Mouse (Mus musculus) layer of hippocampus, adult 9-10 months (tissue): ENCODE data around the gene Ninj2.
A peak's percentile ranks its signal among the peaks of the same experiment; 100 is the strongest.

Experiments used
- DNase-seq: peaks from one replicate; pipeline ENCODE4 v3.0.0; 2022; ENCODE audit warnings: low spot score

Ninj2 gene

DNA sequence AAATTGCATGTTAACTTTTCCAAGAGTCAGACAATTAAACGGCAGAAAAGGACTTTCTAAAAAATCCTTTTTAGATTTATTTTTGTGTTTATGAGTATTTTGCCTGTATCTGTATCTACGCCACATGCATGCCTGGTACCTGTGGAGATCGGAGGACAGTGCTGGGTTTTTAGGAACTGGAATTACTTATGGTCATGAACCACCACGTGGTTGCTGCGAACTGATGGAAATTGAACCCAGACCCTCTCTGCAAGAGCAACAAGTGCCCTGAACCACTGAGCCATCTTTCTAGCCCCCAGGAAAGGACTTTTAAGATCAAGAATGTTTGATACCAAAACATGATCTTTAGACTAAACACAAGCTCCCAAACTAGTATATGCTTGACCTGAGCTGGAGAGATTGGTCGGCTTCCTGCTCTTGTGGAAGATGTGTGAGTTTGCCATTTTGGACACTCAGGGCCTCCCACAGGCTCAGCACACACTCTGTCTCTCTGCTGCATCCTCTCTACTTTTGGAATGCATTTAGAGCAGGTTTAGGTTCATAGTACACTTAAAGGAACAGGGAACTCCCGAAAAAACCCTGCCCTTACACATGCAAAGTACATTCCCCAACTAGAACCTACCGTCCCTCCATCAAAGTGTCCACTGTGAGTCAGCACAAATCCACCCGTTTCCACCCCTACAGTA, 1.1 kb downstream of the Ninj2 start:
- DNase-seq = no peak

DNA sequence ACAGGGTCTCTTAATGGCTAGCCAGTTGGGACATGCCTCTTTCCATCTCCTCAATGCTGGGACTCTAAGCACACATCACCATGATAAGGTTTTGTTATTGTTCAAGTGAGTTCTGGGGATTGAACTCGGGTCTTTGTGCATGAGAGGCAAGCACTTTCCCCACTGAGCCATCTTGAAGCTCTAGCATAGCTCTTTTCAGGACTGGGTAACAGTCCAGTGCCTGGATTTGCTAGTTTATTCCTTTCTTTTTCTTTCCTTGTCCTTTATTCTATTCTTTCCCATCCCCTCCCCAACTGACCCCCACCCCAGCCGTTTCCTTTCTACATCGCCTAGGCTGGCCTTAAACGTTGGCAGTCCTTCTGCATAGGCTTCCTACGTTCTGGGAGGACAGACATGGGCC, 1.9 kb downstream of the Ninj2 start:
- DNase-seq = no peak

DNA sequence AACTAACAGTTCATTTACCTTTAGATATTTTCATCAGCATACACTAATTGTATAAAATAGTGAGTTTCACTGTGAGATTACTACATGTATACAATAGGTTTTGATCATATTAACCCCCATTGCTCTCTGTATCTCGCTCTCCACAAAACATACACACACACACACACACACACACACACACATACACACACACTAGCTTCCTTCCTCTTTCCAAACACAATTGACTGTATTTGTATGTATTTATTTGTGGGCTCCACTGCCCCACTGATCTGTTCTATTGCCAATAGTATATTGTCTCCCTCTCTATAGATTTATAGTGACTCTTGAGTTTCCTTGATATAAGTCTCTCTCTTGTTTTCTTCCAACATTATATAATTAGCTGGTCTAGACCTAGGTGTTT, 2.4 kb downstream of the Ninj2 start:
- DNase-seq = no peak

DNA sequence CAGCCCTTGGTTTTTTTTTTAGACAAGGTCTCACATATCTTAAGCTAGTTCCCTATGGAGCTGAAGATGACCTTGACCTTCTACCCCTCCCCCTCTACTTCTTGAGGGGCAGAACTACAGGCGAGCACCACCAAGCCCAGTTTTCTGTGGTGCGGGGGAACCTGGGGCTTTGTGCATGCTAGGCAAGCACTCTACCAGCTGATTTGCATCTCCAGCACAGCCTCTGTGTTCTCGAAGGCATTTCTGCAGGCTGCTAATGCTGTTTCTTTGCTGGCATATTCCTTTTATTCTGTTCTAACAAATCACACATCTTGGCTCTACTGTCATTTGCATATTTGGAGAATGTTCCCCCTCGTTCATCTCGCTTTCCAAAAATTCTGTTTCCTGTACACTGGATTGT, 6.2 kb downstream of the Ninj2 start:
- DNase-seq = no peak

DNA sequence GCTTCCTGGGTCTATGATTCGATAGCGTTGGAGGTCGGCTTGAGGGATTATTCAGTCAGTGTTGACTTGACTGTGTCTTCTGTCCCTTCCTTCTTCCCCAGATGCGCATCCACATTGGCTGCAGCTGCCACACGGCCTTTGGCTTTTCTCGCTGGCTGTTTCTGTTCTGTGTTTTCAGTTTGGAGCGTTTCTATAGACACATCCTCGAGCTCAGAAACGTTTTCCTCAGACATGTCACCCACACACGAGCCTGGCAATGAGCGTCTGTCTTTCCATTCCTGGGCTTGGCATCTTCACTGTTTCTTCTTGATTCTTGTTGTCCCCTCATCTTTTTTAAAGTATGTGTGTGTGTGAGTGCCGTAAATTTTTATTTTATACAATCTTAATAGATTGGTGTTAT, 8.1 kb downstream of the Ninj2 start:
- no peak for DNase-seq

DNA sequence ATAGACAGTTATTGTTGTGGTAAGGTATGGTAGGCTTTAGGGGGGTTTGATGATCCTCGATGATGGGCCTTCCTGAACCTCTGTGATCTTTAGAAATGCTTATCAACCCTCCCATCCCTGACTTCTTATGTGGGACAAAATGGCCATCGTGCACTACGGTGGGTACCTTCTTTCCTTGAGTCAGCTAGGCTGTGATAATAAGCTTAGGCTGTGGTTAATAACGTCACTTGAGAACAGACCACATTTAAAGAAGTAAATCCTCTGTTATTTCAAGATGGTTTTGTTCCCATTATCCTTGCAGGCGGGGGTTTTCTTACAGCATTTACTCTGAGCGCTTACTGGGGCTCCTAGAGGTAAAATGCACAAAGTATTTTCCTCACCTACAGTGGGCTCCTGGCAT, 8.8 kb downstream of the Ninj2 start:
- no peak for DNase-seq

DNA sequence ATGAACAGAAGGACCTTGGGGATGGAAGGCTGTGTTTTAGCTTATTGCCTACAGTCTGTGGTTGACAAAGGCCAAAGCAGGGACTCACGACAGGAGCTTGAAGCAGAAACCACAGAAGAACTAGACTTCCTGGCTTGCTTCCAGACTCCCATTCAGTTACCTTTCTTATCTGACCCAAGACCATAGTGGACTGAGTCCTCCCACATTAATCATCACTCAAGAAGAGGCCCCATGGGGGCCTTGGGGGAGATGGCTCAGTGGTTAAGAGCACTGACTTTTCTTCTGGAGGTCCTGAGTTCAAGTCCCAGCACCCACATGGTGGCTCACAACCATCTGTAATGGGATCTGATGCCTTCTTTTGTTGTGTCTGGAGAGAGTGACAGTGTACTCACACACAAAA, 10.0 kb downstream of the Ninj2 start:
- no peak for DNase-seq

DNA sequence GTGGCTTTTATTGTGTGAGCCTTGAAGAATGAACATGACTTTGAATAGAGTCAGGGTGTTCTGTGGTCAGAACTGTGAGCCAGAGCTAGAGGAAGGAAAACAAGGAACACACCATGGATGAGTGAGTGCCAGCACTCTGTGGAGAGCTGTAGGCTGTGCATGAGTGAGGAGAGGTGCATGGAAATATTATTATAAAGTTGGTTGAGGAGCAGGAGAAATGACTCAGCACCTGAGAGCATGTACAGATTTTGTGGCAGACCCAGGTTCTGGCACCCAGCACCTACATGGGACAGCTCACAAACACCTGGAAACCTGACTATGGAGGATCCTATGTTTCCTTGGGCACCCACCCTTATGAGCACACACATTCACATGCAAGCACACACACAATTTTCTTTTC, 11.9 kb downstream of the Ninj2 start:
- DNase-seq = no peak

DNA sequence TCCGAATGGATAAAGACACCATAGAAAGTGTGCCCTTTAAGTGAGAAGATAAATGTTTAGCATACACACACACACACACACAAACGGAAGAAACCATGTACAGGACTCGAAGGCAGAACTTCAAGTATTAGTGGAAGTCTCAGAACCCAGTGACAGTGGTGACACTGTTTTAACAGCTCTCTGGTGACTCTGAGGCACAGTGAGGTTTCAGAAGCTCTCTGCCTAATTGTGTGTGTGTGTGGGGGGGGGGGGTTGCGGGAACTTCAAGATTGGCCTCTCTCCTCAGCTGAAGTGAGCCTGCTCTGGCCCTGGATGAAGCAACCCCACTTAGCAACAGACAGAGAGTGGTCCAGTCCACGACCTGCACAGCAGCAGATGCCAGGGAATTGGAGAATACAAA, 14.4 kb downstream of the Ninj2 start:
- DNase-seq = no peak

DNA sequence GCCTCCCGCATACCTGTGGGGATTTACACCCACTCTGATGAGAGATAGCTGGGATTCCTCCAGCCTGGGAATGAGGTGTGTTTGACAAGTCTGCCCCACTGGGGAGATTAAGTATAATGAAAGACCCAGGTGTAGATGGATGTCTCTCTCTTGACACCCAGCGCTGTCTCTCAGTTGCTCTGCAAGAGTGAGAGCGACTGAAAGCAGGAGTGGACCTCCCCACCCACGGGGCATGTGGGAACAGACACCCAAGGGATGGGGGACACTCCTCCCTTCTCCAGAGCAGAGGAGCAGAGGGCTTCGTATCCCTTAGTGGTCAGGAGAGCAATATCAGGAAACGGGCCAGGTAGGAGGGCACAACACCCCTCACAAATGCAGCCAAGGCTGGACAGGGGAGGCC, 14.9 kb downstream of the Ninj2 start:
- no peak for DNase-seq

DNA sequence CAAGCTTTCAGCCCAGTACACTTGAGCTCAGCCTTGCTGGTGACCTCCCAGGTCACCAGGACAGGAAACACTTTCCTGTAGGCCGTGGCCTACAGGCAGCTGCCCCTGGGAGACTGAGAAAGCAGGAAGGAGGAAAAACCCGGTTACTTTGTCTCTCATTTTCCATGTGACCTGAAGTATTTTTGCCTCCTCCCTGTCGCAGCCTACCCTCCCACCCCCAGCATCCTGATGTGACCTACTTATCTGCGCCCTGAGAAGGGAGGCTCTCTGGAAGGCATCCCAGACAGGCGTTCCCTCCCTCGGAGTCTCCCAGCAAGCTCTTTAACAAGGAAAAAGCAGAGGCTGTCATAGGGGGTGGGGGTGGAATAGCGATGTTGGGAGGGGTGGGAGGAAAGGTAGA, 16.0 kb downstream of the Ninj2 start:
- DNase-seq = no peak

DNA sequence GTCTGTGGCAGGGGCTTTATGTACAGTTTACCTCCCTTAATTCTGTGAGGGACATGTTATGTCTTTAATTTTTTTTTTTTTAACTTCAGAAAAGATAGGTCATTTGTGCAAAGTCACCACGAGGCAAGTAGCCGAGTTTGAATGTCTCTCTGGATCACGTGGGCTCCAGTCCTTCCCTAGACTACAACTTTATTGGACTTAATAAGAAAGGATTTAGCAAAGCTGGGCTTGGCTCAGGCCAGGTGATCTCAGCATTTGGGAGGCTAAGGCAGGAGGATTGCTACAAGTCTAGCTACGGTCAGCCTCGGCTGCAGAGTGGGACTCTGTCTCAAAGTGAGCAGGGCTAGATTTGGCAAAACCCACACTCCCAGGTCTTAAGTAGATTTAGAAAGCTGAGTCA, 16.8 kb downstream of the Ninj2 start:
- no peak for DNase-seq

DNA sequence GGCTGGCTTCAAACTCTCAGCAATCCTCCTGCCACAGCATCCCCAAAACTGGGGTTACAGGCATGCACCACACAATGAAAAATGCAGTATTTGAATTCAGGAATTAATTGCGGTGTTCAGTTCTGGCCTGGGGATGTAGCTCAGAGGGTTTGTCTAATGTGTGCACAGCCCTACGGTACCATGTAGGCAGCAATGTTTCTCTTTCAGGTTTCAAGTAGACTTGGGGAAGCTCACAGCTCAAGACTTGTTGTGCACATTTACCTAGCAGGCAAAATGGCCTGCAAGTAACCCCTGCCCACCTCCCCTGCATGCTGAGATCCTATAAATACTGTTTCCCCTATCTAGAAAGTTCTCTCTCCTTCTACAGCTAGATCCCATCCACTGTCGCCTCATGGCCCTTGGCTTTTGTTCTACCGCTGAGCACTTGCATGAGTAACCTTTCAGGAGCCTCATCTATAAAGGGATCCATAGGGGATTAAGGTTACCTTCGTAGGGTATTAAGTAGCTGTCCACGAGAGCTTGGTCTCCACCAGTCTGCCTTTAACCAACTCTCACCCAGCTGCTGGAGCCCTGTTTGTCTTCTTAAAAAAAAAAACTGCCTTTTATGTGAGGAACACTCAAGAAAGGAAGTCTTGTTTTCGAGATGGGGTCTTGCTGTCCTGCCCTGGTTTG, 17.7 kb downstream of the Ninj2 start:
- DNase-seq = no peak

DNA sequence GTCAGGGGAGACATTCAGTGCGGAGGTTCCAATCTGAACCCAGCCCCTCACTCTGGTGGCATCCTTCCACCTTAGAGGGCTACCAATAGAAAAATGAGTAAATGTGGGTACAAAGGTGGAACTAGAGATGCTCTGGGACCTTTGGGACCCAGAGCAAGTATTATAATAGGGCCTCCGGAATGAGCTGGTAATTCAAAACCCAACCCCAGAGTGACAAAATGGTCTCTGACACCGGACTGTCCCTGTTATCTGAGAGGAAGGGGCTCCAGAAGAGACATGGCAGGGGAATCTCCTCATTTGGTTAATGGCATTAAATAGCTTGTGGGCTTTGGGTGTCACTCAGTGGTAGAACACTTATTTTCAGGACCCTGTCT, 18.2 kb downstream of the Ninj2 start:
- DNase-seq = no peak

DNA sequence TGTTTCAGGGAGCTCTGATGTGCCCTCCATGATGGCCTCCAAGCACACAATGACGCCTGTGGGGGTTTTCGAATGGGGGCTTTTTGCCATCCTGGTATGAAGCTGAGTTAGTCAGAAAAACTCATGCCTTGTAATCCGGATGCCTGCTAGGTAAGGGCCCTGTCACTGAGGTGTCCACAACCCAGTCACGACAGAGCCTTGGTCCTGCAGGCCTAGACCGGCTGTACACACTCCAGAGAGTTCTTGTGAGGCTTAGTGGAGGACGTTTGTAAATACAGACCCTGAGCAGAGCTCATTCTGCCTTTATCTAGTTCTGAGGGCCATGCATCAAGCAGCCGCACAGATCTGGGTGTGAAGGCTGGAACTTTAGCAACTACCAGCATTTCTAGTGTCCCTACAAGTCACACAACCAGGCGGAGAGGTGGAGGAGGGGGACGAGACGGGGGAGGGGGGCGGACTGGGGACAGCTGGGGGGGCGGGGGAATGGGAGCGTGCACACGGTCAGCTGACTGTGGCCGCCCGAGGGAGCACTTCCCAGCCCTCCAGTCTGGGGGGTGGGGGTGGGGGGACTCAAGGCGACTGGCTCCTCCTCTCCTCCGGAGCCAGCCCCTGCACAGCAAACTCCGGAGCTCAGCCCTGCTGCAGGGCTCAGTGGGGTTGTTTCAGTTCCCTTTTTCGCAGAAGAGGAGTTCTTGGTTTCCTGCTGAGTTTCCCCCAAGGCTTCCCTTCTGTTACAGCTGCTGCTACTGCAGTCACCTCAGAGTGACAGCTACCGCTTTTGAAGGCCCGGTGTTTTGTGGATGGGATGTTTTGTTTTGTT, 19.0 kb downstream of the Ninj2 start:
- no peak for DNase-seq

DNA sequence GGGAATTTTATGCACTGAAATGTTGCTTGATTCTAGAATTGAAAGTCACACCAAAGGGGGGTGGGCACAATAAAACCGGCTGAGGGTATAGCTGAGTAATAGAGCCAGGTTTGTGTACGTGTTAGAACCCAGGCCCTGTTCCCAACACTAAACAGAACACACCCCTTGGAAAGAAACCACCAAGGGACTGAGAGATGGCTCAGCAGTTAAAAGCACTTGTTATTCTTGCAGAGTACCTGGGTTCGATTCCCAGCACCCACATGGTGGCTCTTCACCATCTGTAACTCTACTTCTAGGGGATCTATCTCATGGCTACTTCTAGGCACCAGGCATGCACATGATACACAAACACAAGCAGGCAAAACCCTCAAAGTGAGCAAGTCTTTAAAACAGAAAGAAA, 20.7 kb downstream of the Ninj2 start:
- no peak for DNase-seq

DNA sequence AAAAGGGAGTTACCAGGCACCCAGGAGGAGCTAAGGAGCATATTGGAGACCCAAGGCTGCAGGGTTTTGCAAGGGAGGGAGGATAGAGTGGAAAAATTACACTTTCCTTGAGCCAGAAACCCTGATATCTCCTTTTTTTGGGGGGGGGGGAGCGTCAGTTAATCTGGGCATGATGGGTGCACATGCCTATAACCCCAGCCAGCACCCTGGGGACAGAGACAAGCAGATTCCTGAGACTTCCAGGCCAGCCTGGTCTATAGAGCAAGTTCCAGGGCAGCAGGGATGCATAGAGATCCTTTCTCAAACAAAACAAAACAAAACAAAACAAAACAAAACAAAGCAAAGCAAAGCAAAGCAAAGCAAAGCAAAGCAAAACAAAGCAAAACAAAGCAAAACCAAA, 21.1 kb downstream of the Ninj2 start:
- no peak for DNase-seq

DNA sequence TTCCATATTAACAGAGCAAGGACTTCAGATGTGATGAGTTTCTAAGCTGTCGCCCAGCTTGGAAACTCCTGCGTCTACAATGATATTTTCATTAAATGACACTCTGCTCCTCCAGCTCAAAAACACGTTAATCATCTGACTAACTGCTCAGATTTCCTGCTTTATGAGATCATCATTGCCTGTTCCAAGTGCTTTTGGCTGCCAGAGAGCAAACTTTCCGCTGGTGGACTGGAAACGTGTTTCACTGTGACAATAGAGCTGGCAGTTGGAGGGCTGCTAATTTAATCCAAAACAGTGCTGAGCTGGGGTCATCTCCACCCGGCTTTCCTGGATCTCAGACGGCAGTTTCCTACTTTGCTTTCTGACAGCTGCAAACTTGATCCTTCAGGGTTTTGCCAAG, 21.5 kb downstream of the Ninj2 start:
- DNase-seq = peak; percentile 39

DNA sequence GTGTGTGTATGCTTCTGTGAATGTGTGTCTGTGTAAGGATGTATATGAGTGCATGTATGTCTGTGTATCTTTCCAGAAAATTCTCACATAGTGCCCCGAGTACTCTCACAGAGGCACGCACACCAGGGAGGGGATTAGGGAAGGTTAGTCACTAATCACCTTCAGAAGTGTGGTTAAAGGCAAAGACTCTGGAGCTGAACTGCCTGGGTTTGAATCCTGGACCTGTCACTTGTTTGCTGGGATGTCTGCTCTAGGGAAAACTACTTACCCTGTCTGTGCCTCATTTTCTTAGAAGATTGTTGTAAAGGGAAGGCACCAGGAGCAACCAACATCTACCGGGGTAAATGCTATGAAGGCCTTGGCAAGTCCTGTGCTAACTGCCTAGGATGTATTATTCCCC, 22.3 kb downstream of the Ninj2 start:
- no peak for DNase-seq

DNA sequence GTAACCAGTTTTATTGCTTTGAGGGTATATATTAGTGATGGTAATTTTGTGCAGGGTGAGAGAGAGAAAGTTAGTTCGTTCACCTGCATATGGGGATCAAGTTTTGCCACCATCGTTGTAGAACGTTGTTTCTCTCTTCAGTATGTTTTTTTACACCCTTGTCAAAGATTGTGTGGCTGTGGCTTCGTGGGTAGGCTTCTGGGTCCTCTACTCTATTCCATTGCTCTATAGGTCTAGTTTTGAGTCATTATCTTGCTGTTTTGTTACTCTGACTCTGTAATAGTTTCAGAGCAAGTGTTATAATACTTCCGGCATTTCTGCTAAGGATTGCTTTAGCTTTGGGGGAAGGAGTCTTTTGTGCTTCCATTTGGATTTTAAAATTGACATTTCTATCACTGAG, 26.7 kb downstream of the Ninj2 start:
- DNase-seq = no peak

DNA sequence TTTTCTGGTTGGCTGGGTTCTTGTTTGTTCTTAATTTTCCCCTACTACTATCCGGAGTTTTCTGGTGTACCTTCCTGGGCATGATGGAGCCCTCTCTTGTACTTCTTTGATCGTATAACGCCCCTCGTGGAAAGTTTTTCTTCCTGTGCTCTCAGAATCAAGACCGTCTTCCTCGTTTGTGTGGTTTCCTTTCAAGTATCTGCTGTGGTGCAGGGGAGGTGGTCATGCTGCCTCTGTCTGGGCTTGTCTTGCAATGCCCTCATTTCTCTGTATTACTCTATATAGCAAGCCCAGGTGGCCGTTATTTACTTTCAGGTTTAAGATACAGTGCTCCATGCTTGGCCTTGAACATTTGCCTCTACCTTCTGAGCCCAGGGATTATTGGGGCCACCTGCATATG, 31.5 kb downstream of the Ninj2 start:
- DNase-seq = no peak

DNA sequence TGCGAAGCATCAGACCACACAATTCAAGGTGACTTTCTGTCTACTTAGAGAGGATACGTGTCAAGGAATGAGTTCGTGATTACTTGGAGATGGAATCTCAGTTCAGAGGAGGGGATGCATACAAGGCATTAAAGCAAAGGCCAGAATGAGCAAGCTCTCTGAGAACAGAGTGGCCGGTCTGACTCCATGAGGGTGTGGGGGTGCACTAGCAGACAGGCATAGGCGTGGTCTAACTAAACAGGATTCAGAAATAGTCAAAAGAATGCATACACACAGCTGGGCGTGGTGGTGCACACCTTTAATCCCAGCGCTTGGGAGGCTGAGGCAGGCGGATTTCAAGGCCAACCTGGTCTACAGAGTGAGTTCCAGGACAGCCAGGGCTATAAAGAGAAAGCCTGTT, 33.3 kb downstream of the Ninj2 start:
- DNase-seq = no peak

DNA sequence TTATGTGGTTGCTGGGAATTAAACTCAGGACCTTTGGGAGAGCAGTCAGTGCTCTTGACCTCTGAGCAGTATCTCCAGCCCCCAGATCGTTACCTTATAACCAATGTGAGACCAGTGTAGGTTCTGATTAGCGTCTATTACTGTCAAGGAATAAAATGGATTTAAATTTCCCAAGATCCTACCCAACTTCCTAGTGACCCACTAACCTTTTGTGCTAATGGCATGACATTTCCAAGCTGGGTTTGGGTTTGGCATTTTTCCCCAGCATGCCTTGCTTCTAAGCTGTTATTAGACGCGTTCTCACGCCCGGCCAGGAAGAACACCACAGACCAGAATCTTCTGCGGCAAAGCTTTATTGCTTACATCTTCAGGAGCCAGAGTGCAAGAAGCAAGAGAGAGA, 34.2 kb downstream of the Ninj2 start:
- no peak for DNase-seq

DNA sequence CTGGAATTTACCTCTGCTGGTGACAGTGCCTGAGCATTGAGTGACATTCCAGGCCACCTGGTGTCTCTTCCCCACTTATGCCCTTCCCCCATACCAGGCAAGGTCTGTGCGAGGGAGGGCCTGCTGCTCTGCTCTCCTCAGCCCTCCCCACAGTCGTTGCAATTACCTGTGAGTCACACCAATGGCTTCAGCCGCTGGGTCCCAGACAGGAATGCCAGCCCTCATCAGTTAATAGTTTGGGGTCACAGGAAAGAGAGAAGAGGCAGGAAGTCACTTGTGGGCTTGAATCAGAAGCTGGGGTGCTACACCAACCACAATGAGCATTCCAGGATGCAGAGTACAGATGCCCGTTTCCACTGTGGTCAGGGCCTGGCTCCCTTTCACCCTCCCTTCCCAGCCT, 41.6 kb downstream of the Ninj2 start:
- no peak for DNase-seq
